Mouse (Mus musculus) heart, embryonic 11.5 days (tissue): ENCODE measurements at regions not wholly inside any gene's neighbourhood (a gene's known extent, or its start where the extent isn't known, plus 50 kb on each side); places are given as distances from the start of the nearest gene placed in this dataset.

ENCODE experiments used
- ATAC-seq: fragments of 200-750 bp; cut with Nextera tagmentation; replicated peaks from 2 replicates; pipeline ENCODE4 v1.8.0; 2017; ENCODE audit warnings: moderate library complexity; ENCODE audit not compliant: insufficient number of reproducible peaks, low FRiP score, low TSS enrichment
- H3K27ac ChIP-seq: fragments of 300-500 bp; sonication (generic); 2 replicates; pipeline ENCODE4 v1.5.1; 2014; ENCODE audit warnings: mild to moderate bottlenecking, low read depth, low read length
- H3K27me3 ChIP-seq: fragments of 300-500 bp; sonication (generic); 2 replicates; pipeline ENCODE4 v1.6.1; 2014; ENCODE audit warnings: mild to moderate bottlenecking, low read length, mixed read lengths; ENCODE audit not compliant: control insufficient read depth, insufficient read depth
- H3K36me3 ChIP-seq: fragments of 300-500 bp; sonication (generic); 2 replicates; pipeline ENCODE4 v1.6.1; 2014; ENCODE audit warnings: mild to moderate bottlenecking, low read length, moderate library complexity, mixed read lengths; ENCODE audit not compliant: control insufficient read depth, insufficient read depth
- H3K4me1 ChIP-seq: fragments of 300-500 bp; sonication (generic); 2 replicates; pipeline ENCODE4 v1.6.1; 2014; ENCODE audit warnings: low read length; ENCODE audit not compliant: control insufficient read depth, insufficient read depth
- H3K4me2 ChIP-seq: fragments of 300-500 bp; sonication (generic); 2 replicates; pipeline ENCODE4 v1.6.1; 2014; ENCODE audit warnings: mild to moderate bottlenecking, moderate library complexity
- H3K4me3 ChIP-seq: fragments of 300-500 bp; sonication (generic); 2 replicates; pipeline ENCODE4 v1.5.1; 2014; ENCODE audit warnings: low read depth, low read length
- H3K9ac ChIP-seq: fragments of 300-500 bp; sonication (generic); 2 replicates; pipeline ENCODE4 v1.6.1; 2014; ENCODE audit warnings: mild to moderate bottlenecking, low read depth, low read length, moderate library complexity
- H3K9me3 ChIP-seq: fragments of 300-500 bp; sonication (generic); replicated peaks from 2 replicates; pipeline ENCODE4 v1.6.1; 2016; ENCODE audit warnings: low read length; ENCODE audit not compliant: control insufficient read depth
- WGBS: fragments of 180-500 bp; shearing (Covaris S2); extraction: QIAGEN DNeasy Blood & Tissue Kit; methylation state at CpG from one replicate; pipeline ENCODE4 v1.1.7; 2014; ENCODE audit not compliant: insufficient replicate concordance; 5-methylcytosine and 5-hydroxymethylcytosine counted together

GRCm38 (mm10) chr17:82516850-82517249 lies 698.2 kb upstream of the Pkdcc start:
- H3K27me3 ChIP-seq: no peaks in the 10 kb centered on the region
- no peaks in the 10 kb centered on the region for H3K36me3 ChIP-seq
- no peaks in the 10 kb centered on the region for H3K4me1 ChIP-seq
- H3K27ac ChIP-seq: no peak overlapping the region
- ATAC-seq: no peak
- no peak overlapping the region for H3K4me2 ChIP-seq
- H3K9ac ChIP-seq: no peak overlapping the region
- 59% methylated on average over 3 of the region's 3 CpGs for WGBS
- no peaks in the 10 kb centered on the region for H3K9me3 ChIP-seq
- no peak overlapping the region for H3K4me3 ChIP-seq

- WGBS: 82% methylated on average over 2 of the region's 2 CpGs
- ATAC-seq: no peak
- no peak overlapping the region for H3K4me2 ChIP-seq
- no peak overlapping the region for H3K4me3 ChIP-seq
- no peaks in the 10 kb centered on the region for H3K9me3 ChIP-seq
- no peaks in the 10 kb centered on the region for H3K4me1 ChIP-seq
- no peaks in the 10 kb centered on the region for H3K36me3 ChIP-seq
- H3K27ac ChIP-seq: no peak overlapping the region
- no peaks in the 10 kb centered on the region for H3K27me3 ChIP-seq
- H3K9ac ChIP-seq: no peak overlapping the region
Measured at GRCm38 (mm10) chr17:82513816-82514215, 701.3 kb upstream of the Pkdcc start.

GRCm38 (mm10) chr17:82504291-82504690 lies 710.8 kb upstream of the Pkdcc start:
- no peak overlapping the region for H3K9ac ChIP-seq
- no peaks in the 10 kb centered on the region for H3K4me1 ChIP-seq
- H3K4me2 ChIP-seq: no peak overlapping the region
- no peak for ATAC-seq
- no peaks in the 10 kb centered on the region for H3K9me3 ChIP-seq
- no peak overlapping the region for H3K4me3 ChIP-seq
- H3K27ac ChIP-seq: no peak overlapping the region
- H3K27me3 ChIP-seq: no peaks in the 10 kb centered on the region
- H3K36me3 ChIP-seq: no peaks in the 10 kb centered on the region
- 74% methylated on average over 3 of the region's 3 CpGs for WGBS

- Histone ChIP-seq H3K27me3 (no peaks in the 10 kb centered on the region), H3K27ac (no peak overlapping the region), H3K4me3 (no peak overlapping the region), H3K9me3 (no peaks in the 10 kb centered on the region), H3K9ac (no peak overlapping the region), H3K4me1 (no peaks in the 10 kb centered on the region), H3K4me2 (no peak overlapping the region), H3K36me3 (no peaks in the 10 kb centered on the region)
- no peak for ATAC-seq
- 70% methylated on average over 3 of the region's 3 CpGs for WGBS
Measured at GRCm38 (mm10) chr17:82485544-82485943, 729.5 kb upstream of the Pkdcc start.

- Histone ChIP-seq H3K4me3 (no peak overlapping the region), H3K9me3 (no peaks in the 10 kb centered on the region), H3K27ac (no peak overlapping the region), H3K4me2 (no peak overlapping the region), H3K36me3 (no peaks in the 10 kb centered on the region), H3K4me1 (no peaks in the 10 kb centered on the region), H3K9ac (no peak overlapping the region), H3K27me3 (no peaks in the 10 kb centered on the region)
- 81% methylated on average over 6 of the region's 6 CpGs for WGBS
- ATAC-seq: no peak
Measured at GRCm38 (mm10) chr17:82484609-82485008, 730.5 kb upstream of the Pkdcc start.

- H3K4me2 ChIP-seq: no peak overlapping the region
- no peaks in the 10 kb centered on the region for H3K9me3 ChIP-seq
- no peaks in the 10 kb centered on the region for H3K4me1 ChIP-seq
- 77% methylated on average over 5 of the region's 5 CpGs for WGBS
- H3K27ac ChIP-seq: no peak overlapping the region
- H3K9ac ChIP-seq: no peak overlapping the region
- no peak for ATAC-seq
- no peaks in the 10 kb centered on the region for H3K27me3 ChIP-seq
- no peak overlapping the region for H3K4me3 ChIP-seq
- H3K36me3 ChIP-seq: no peaks in the 10 kb centered on the region
Measured at GRCm38 (mm10) chr17:82457972-82458371, 719.8 kb upstream of the Slc8a1 start.

GRCm38 (mm10) chr17:82453847-82454246 lies 715.7 kb upstream of the Slc8a1 start:
- Histone ChIP-seq H3K27ac (no peak overlapping the region), H3K36me3 (no peaks in the 10 kb centered on the region), H3K4me1 (no peaks in the 10 kb centered on the region), H3K4me3 (no peak overlapping the region), H3K27me3 (no peaks in the 10 kb centered on the region), H3K9me3 (no peaks in the 10 kb centered on the region), H3K9ac (no peak overlapping the region), H3K4me2 (no peak overlapping the region)
- no peak for ATAC-seq
- 83% methylated on average over 1 of the region's 1 CpGs for WGBS

GRCm38 (mm10) chr17:82439105-82439504 lies 700.9 kb upstream of the Slc8a1 start:
- H3K27ac ChIP-seq: no peak overlapping the region
- WGBS: 66% methylated on average over 3 of the region's 3 CpGs
- no peaks in the 10 kb centered on the region for H3K9me3 ChIP-seq
- no peak overlapping the region for H3K9ac ChIP-seq
- no peak overlapping the region for H3K4me2 ChIP-seq
- H3K27me3 ChIP-seq: no peaks in the 10 kb centered on the region
- no peak overlapping the region for H3K4me3 ChIP-seq
- no peak for ATAC-seq
- no peaks in the 10 kb centered on the region for H3K4me1 ChIP-seq
- H3K36me3 ChIP-seq: no peaks in the 10 kb centered on the region

GRCm38 (mm10) chr17:82437206-82437605 lies 699.0 kb upstream of the Slc8a1 start:
- Histone ChIP-seq H3K36me3 (no peaks in the 10 kb centered on the region), H3K9ac (no peak overlapping the region), H3K27me3 (no peaks in the 10 kb centered on the region), H3K4me1 (no peaks in the 10 kb centered on the region), H3K4me3 (no peak overlapping the region), H3K27ac (no peak overlapping the region), H3K9me3 (no peaks in the 10 kb centered on the region), H3K4me2 (no peak overlapping the region)
- no peak for ATAC-seq
- WGBS: 81% methylated on average over 3 of the region's 3 CpGs
